In genomic region chr1:26573798-26574450, GRCm38 (mm10) we compare ENCODE assay signal across 18 mouse cellular contexts.
"Had no signal": no experiment of that assay in that cellular context is flagged by ENCODE, and none has a peak within 500 bp of the region (broad histone marks: within the 10 kb centered on the region; RNA-seq: fewer than 3 reads in every experiment).

No protein-coding gene starts in this region.

- H3K9me3 ChIP-seq: liver, embryonic 15.5 days; midbrain, embryonic 10.5 days; midbrain, embryonic 12.5 days; neural tube, embryonic 13.5 days; neural tube, embryonic 15.5 days; stomach, embryonic 15.5 days had no signal

- H3K36me3 ChIP-seq: liver, embryonic 15.5 days; midbrain, embryonic 10.5 days; midbrain, embryonic 12.5 days; neural tube, embryonic 13.5 days; neural tube, embryonic 15.5 days; stomach, embryonic 15.5 days had no signal

- H3K9ac ChIP-seq: liver, embryonic 15.5 days; lung, embryonic 14.5 days; midbrain, embryonic 12.5 days; neural tube, embryonic 13.5 days; neural tube, embryonic 15.5 days; stomach, embryonic 15.5 days had no signal

- DNase-seq: lung, adult 18-20 months; lung, embryonic 14.5 days; lung, postnatal 10 days; lung, postnatal 4 days; midbrain, embryonic 14.5 days; right cerebral cortex, postnatal 14 days; thymus, adult 2 months; thymus, postnatal 25 days; thymus, postnatal 4 days had no signal

- H3K4me2 ChIP-seq: liver, embryonic 15.5 days; lung, embryonic 14.5 days; midbrain, embryonic 12.5 days; neural tube, embryonic 13.5 days; neural tube, embryonic 15.5 days; stomach, embryonic 15.5 days had no signal

- H3K4me3 ChIP-seq: liver, embryonic 15.5 days; midbrain, embryonic 10.5 days; midbrain, embryonic 12.5 days; myocyte; neural tube, embryonic 13.5 days; neural tube, embryonic 15.5 days; stomach, embryonic 15.5 days had no signal

- H3K27me3 ChIP-seq: liver, embryonic 15.5 days; midbrain, embryonic 12.5 days; neural tube, embryonic 13.5 days; neural tube, embryonic 15.5 days; stomach, embryonic 15.5 days had no signal

- H3K4me1 ChIP-seq: liver, embryonic 15.5 days; midbrain, embryonic 10.5 days; midbrain, embryonic 12.5 days; neural tube, embryonic 13.5 days; neural tube, embryonic 15.5 days; stomach, embryonic 15.5 days had no signal

- ATAC-seq: midbrain, embryonic 16.5 days had no signal

- H3K27ac ChIP-seq: liver, embryonic 15.5 days; midbrain, embryonic 10.5 days; midbrain, embryonic 12.5 days; neural tube, embryonic 13.5 days; neural tube, embryonic 15.5 days; stomach, embryonic 15.5 days; stomach, postnatal 0 days had no signal
